Mouse (Mus musculus) macrophage (primary cell): ENCODE measurements around the gene Mapkapk5. TPM values are rescaled to one million over a fixed set of nuclear protein-coding genes. Genes with fewer than 3 reads are reported as not detected.
"Not testable (repeated sequence)": the region's sequence is repeated elsewhere in the genome, so short reads cannot be mapped to it uniquely, and the experiment has no call there.

Experiments used
- H3K27ac ChIP-seq: fragments of 350-480 bp; formaldehyde crosslinking; 2 replicates; pipeline ENCODE4 v1.9.0; 2021
- H3K36me3 ChIP-seq: fragments of 350-480 bp; formaldehyde crosslinking; 2 replicates; pipeline ENCODE4 v1.9.0; 2021; ENCODE audit errors: inconsistent target
- H3K4me3 ChIP-seq: fragments of 350-480 bp; formaldehyde crosslinking; 2 replicates; pipeline ENCODE4 v1.9.0; 2021; ENCODE audit errors: inconsistent target
- H3K79me2 ChIP-seq: fragments of 350-480 bp; formaldehyde crosslinking; 2 replicates; pipeline ENCODE4 v1.9.0; 2021; ENCODE audit errors: inconsistent target
- WGBS: methylation state at CpG from one replicate; pipeline ENCODE4 v1.1.7; 2026; ENCODE audit warnings: inconsistent platforms; ENCODE audit not compliant: missing documents; 5-methylcytosine and 5-hydroxymethylcytosine counted together
- polyA plus RNA-seq: library from polyadenylated mRNA; stranded (reverse); fragments of 250-400 nt; gene quantifications from 3 replicates; pipeline ENCODE4 v1.2.4, GENCODE M21; 2018; ENCODE audit warnings: inconsistent platforms

Gene Mapkapk5
- polyA plus RNA-seq, 1 experiment from 2014 or later = 103 TPM

DNA sequence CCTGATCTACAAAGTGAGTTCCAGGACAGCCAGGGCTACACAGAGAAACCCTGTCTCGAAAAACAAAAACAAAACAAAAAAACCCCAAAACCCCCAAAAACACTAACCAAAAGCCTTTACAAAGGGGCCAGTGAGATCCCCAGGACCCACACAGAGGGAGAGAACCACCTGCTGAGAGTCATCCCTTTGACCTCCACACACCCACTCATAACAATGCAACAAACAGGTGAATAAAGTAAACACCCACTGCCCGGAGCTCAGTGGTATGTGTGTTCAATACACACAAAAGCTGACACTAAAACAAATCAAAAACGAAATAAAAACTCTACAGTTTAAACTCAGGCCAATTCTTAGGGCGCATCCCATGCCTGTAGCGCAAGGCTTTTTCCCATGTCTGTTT lies 5.6 kb downstream of the Mapkapk5 start:
- peaks cover 28% of the 10 kb centered on the region for H3K36me3 ChIP-seq
- peaks cover 96% of the 10 kb centered on the region for H3K79me2 ChIP-seq
- H3K4me3 ChIP-seq = no peak overlapping the region
- H3K27ac ChIP-seq = no peak overlapping the region
- WGBS = 98% methylated on average over 5 of the region's 5 CpGs

DNA sequence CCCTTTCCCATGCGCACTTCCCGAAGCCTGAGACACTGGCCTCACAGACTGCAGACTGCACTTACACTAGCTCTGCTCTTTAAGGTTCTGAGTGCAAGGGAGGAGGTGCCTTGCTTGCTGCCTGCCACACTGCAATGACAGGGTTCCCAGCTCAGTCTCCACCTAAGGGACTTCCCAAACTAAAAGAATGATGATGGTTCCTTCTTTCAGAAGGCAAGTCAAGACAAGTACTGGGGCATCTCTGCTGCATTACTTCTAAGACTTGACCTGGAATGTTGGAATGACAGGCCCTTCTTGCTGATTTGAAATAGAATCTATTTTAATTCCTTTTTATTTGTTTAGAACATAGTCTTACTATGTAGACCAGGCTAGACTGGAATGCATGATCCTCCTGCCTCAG lies 8.1 kb downstream of the Mapkapk5 start:
- no peak overlapping the region for H3K27ac ChIP-seq
- WGBS = 96% methylated on average over 2 of the region's 2 CpGs
- no peak overlapping the region for H3K4me3 ChIP-seq

DNA sequence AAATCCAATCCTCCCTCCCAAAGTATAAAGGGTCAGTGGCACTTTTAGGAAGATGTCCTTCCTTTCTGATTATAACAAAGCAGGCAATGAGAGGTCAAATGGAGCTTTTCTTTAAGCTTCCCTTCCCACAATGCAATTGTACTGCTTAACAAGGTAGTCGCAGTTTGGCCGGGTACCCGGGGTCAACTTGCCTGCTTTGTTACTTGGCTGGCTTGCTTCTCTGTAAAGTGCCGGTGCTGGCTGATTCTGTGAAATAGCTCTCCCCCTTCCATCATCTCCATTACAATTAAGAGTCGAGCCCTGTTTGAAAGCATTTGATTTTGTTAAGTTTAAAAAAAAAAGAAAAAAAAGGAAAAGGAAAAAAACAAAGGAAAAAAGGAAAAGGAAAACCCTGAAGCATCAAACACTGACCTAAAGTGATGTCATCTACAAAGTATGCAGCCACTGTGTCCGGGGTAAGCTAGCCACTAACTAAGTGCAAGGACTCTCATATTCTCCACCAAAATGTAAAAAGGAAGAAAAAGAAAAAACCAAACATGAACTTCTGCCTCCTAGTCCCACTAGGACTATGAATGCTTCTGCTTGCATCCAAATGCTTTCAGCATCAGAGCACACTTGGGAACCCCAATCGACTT lies 8.7 kb downstream of the Mapkapk5 start:
- 90% methylated on average over 6 of the region's 7 CpGs for WGBS
- Histone ChIP-seq H3K36me3 (peaks cover 55% of the 10 kb centered on the region), H3K27ac (no peak overlapping the region), H3K4me3 (no peak overlapping the region), H3K79me2 (peaks cover 67% of the 10 kb centered on the region)

More for the DNA sequence above, 8.1 kb downstream of the Mapkapk5 start:
- peaks cover 72% of the 10 kb centered on the region for H3K79me2 ChIP-seq
- H3K36me3 ChIP-seq = peaks cover 50% of the 10 kb centered on the region

DNA sequence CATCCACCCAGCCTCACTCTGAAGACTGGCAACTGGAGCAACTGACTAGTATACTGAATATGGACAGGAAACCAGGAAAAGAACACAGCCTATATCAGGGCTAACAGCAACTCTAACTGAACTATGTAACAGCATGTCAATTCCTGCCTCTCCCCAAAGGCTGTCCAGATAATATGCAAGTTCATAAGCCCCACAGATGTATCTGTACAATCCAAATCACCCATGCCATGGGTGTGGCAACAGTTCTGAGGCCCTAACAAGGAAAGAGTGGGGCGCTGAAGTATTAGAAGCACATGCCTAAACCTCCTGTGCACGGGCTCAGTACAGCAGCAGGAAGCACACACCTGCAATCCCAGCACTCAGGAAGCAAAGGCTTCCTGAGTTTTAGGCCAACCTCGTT lies 10.6 kb downstream of the Mapkapk5 start:
- H3K27ac ChIP-seq = no peak overlapping the region
- H3K36me3 ChIP-seq = peaks cover 73% of the 10 kb centered on the region
- H3K79me2 ChIP-seq = peaks cover 48% of the 10 kb centered on the region
- no peak overlapping the region for H3K4me3 ChIP-seq
- 79% methylated on average over 3 of the region's 3 CpGs for WGBS

DNA sequence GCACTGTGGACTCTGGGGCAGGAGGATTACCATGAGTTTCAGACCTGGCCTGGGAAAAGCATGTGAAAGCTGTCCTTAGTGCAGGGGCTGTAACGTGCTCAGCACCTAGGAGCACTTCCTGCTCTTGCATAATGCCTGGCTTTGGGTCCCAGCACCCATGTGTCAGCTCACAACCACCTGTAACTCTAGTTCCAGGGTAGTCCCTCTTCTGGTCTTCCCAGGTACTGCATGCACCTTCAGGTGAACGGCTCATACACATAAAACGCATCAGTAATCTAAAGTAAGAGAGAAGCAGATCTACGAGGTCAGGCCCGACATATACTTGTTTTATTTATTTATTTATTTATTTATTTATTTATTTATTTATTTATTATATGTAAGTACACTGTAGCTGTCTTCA lies 11.2 kb downstream of the Mapkapk5 start:
- Histone ChIP-seq H3K36me3 (peaks cover 78% of the 10 kb centered on the region), H3K79me2 (peaks cover 42% of the 10 kb centered on the region), H3K4me3 (no peak overlapping the region), H3K27ac (no peak overlapping the region)
- WGBS = 83% methylated on average over 5 of the region's 5 CpGs

DNA sequence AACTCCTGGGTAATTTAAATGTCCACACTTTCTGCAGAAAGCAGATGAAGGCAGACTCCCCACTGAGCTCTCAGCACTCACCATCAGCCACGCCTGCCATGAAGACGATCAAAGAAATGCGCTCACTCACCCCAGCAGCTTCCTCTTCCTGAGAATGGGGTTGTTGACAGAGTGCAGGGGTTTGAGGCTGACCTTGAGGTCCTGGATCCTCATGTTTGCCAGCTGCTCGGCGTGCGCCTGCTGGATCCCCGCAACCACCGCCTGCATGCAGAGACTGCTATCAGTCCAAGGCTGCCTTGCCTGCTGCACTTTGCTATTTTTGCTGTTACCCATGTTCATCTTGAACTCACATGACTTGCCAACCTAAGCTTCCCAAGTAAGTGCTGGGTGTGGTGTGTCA lies 18.7 kb downstream of the Mapkapk5 start:
- no peak overlapping the region for H3K27ac ChIP-seq
- H3K4me3 ChIP-seq = no peak overlapping the region
- H3K79me2 ChIP-seq = no peaks in the 10 kb centered on the region
- H3K36me3 ChIP-seq = peaks cover 79% of the 10 kb centered on the region
- 94% methylated on average over 8 of the region's 8 CpGs for WGBS

DNA sequence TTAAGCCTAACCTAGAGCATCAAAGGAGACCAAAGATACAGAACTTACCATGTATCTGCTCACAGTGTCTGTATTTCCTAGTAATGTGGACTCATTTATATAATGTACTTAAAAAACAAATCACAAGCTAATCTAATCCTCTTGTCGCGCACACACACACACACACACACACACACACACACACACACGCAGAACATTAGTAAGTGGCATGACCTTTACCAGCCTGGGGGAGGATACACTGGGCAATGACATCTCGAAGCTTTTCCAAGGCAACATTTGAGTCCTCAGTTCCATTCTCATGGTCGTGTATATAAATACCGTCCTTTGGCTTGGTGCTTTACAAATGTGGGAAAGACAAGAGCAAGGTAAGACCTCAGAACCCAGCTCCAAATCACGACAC lies 19.2 kb downstream of the Mapkapk5 start:
- peaks cover 81% of the 10 kb centered on the region for H3K36me3 ChIP-seq
- WGBS = 95% methylated on average over 7 of the region's 7 CpGs
- no peak overlapping the region for H3K4me3 ChIP-seq
- no peak overlapping the region for H3K27ac ChIP-seq
- H3K79me2 ChIP-seq = no peaks in the 10 kb centered on the region

DNA sequence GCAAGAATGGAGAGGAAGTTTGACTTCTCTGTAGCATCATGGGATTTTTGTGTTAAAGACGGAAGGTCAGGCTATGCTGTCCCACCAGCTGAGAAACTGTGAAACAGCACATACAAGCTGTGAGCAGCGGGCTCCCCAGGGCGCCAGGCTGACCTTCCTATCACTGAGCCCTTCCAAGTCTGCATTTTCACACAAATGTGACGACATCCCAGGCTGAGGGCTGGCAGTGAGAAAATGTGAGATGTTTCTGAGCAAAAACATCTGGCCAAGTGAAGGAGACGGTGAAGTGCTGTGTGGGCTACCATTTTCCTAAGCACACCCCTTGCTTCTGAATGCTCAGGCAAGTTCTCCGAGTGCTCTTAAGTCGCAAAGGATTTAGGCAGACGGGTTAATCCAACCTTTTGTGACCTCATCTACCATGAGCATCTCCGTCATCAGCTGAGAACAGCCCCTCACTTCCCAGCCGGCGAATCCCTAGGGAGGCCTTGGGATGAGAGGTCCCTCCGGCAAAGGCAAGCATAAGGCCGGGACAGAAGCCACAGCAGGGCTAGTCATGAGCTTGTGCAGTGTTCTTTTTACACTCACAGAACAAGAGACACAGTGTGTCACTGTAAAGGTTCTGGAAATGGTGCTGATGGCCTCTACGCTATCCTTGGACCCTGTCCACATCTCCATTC lies 19.8 kb downstream of the Mapkapk5 start:
- 95% methylated on average over 14 of the region's 14 CpGs for WGBS
- no peak overlapping the region for H3K27ac ChIP-seq

DNA sequence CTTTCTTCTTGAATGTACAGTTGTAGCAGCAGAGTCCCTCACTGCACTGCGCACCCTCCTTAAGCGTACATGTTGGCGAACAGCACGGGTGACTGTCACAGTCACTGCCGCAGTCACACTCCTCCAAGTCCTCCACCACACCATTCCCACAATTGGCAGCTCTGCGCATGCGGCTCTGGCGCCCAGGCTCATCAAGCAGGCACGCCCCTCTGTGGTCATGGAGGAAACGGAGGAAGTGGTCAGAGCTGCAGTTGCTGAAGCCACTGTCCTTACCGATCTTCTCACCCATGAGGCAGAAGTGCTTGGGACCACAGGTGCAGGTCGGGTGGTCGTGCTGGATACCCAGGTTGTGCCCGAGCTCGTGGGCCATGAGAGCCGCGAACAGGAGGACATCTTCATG lies 25.9 kb downstream of the Mapkapk5 start:
- H3K4me3 ChIP-seq, H3K79me2 ChIP-seq, H3K27ac ChIP-seq: not testable (repeated sequence)
- WGBS = 57% methylated on average over 8 of the region's 17 CpGs
- H3K36me3 ChIP-seq = peaks cover 26% of the 10 kb centered on the region

More for the DNA sequence above, 19.8 kb downstream of the Mapkapk5 start:
- Histone ChIP-seq H3K4me3 (no peak overlapping the region), H3K79me2 (no peaks in the 10 kb centered on the region), H3K36me3 (peaks cover 80% of the 10 kb centered on the region)

DNA sequence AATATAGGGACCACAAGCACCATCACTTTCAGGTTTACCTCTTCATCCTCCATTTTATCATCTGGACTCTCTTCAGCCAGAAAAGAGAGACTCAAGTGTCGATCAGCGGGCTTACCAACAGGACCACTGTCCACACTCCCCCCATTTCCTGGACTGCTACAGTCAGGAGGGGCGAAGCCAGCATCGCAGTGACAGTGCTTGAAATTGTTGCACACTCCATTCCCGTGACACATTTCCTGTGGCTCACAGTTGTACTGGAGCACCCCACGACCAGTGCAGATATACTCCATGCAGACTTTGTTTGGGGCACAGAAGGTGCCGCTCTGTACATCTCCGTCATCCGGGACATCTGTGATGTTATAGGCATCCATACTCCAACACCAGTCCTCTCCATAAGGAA lies 26.7 kb downstream of the Mapkapk5 start:
- WGBS = 77% methylated on average over 9 of the region's 9 CpGs
- H3K36me3 ChIP-seq = peaks cover 18% of the 10 kb centered on the region; the same call in 1 of the 2 replicates
- no peaks in the 10 kb centered on the region for H3K79me2 ChIP-seq
- H3K27ac ChIP-seq = no peak overlapping the region
- no peak overlapping the region for H3K4me3 ChIP-seq

DNA sequence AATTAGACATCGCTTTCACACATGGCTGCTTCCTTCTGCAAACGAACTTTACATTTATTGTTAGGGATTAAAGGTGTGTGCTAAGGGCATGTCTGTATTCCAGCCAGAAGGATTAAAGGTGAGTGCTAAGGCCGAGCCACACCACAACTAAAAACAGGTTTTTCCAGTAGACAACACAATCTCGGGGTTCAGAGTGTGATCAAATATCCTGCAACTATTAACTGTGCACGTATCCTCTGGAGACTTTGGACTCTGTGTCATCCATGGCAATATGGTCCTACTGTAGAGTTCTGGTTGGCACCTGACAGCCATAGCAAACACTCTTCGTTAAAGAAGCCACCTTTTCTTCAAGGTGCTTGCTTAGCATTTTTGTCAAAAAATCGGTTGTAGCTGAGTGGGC lies 35.7 kb downstream of the Mapkapk5 start:
- Histone ChIP-seq H3K79me2 (no peaks in the 10 kb centered on the region), H3K4me3 (no peak overlapping the region), H3K36me3 (no peaks in the 10 kb centered on the region), H3K27ac (no peak overlapping the region)
- WGBS = 81% methylated on average over 7 of the region's 7 CpGs

DNA sequence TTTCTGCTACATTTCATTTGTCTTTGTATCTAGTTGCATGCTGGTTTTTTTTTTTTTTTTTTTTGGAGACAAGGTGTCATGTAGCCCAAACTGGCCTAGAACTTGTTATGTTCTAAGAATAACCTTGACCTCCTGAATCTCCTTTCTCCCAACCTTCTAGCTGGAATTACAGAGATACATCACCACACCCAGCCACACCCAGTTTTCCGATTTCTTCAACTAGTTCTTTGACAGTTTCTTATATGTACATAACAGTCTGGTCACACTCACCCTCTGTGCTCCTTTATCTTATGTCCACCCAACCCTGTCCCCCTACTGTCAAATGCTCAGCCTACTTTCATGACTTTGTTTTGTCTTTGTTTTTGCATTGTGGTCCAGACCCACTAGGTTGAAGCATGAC lies 38.9 kb downstream of the Mapkapk5 start:
- 92% methylated on average over 1 of the region's 1 CpGs for WGBS
- H3K79me2 ChIP-seq = no peaks in the 10 kb centered on the region
- H3K4me3 ChIP-seq = no peak overlapping the region
- no peak overlapping the region for H3K27ac ChIP-seq
- H3K36me3 ChIP-seq = no peaks in the 10 kb centered on the region

DNA sequence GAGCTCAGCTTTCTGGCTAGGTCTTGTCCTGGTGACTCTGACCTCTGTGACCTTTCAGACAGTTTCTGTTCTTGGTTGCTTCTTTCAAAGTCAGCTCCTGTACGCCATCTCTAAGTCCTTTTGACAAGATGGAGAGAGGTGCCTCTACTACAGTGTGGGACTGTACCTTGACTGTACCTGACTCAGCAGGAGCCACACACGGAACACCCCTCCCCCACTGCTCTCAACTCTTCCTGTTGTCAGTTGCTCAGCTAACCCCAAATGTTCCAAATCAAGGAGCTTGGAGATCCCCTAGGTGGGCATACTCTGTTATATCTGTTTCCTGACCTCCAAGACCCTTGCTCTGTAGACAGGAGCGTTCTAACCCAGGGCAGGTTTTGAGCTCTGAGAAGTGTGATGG lies 42.5 kb downstream of the Mapkapk5 start, which contains the start of gene Adam1b:
Adam1b (minus strand) TSS at position 205 of the 400 bp plus-strand sequence.
- Histone ChIP-seq H3K36me3 (no peaks in the 10 kb centered on the region), H3K27ac (no peak within 1 kb of the TSS), H3K79me2 (no peaks in the 10 kb centered on the region), H3K4me3 (no peak within 1 kb of the TSS)
- 90% methylated on average over 3 of the region's 3 CpGs for WGBS

DNA sequence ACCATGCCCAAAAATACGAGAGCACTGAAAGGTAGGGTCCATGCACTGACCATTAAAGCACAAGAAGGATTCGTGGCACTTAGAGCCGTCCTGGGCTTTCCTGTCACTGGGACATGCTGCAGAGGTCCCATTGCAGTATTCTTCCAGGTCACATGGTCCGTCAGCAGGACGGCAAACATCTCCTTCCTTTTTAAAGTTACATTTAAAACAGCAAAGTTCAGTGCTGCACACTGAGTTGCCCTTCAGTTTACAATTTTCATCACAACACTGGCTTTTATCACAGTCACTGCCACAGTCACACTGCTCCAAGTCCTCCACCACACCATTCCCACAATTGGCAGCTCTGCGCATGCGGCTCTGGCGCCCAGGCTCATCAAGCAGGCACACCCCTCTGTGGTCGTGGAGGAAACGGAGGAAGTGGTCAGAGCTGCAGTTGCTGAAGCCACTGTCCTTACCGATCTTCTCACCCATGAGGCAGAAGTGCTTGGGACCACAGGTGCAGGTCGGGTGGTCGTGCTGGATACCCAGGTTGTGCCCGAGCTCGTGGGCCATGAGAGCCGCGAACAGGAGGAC lies 44.2 kb downstream of the Mapkapk5 start:
- H3K27ac ChIP-seq = 0 out of 2 replicates have a peak overlapping the region, but pooled peaks have one; percentile 13
- peak overlapping the region; percentile 13; the same call in 1 of the 2 replicates for H3K4me3 ChIP-seq
- H3K36me3 ChIP-seq, H3K79me2 ChIP-seq: not testable (repeated sequence)
- WGBS = 11% methylated on average over 6 of the region's 17 CpGs

DNA sequence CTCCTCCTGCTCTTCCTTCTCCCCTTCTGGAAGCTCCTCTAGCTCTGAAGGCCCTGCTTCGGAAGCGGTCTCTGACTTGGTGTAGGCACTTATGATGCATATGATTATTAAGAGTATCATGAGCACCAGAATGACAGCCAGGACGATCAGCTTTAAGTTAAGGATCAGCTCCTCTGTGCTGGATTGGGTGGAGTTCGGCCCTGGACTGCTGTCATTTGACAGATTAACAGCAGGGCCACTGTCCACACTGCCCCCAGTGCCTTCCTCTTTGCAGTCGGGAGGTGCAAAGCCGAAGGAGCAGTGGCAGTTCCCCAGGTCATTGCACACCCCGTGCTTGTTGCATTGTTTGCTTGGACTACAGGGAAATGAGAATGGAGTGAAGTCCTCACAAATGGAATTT lies 45.0 kb downstream of the Mapkapk5 start:
- H3K79me2 ChIP-seq = no peaks in the 10 kb centered on the region
- H3K36me3 ChIP-seq = no peaks in the 10 kb centered on the region
- 0 out of 2 replicates have a peak overlapping the region, but pooled peaks have one; percentile 13 for H3K27ac ChIP-seq
- H3K4me3 ChIP-seq = no peak overlapping the region
- WGBS = 21% methylated on average over 7 of the region's 7 CpGs
